Mouse (Mus musculus): Measurements from ENCODE around the gene Ccdc177.

Ccdc177 gene

GRCm38 (mm10) chr12:80785005-80785404 lies 24.5 kb upstream of the Ccdc177 start:
- DNase-seq (ENCODE audit: extremely low spot score, low spot score): no peak

- no peak for DNase-seq (ENCODE audit: extremely low spot score, low spot score)
Measured at GRCm38 (mm10) chr12:80783889-80784288, 23.4 kb upstream of the Ccdc177 start.

- DNase-seq (ENCODE audit: extremely low spot score, low spot score): no peak
Measured at GRCm38 (mm10) chr12:80782892-80783291, 22.4 kb upstream of the Ccdc177 start.

GRCm38 (mm10) chr12:80782190-80782589 lies 21.7 kb upstream of the Ccdc177 start:
- DNase-seq (ENCODE audit: extremely low spot score, low spot score): no peak

GRCm38 (mm10) chr12:80779760-80780159 lies 19.3 kb upstream of the Ccdc177 start:
- no peak for DNase-seq (ENCODE audit: extremely low spot score, low spot score)

GRCm38 (mm10) chr12:80778188-80778936 lies 17.9 kb upstream of the Ccdc177 start:
- DNase-seq (ENCODE audit: extremely low spot score, low spot score): no peak

GRCm38 (mm10) chr12:80776046-80776634 lies 15.7 kb upstream of the Ccdc177 start:
- DNase-seq (ENCODE audit: extremely low spot score, low spot score): no peak

- DNase-seq (ENCODE audit: extremely low spot score, low spot score): no peak
Measured at GRCm38 (mm10) chr12:80774786-80775185, 14.3 kb upstream of the Ccdc177 start.

- DNase-seq (ENCODE audit: extremely low spot score, low spot score): peak; percentile 91
Measured at GRCm38 (mm10) chr12:80769697-80770096, 9.2 kb upstream of the Ccdc177 start.

GRCm38 (mm10) chr12:80764116-80764515 lies 3.6 kb upstream of the Ccdc177 start:
- DNase-seq (ENCODE audit: extremely low spot score, low spot score): no peak

GRCm38 (mm10) chr12:80762982-80763381 lies 2.5 kb upstream of the Ccdc177 start:
- no peak for DNase-seq (ENCODE audit: extremely low spot score, low spot score)

- peak; percentile 81 for DNase-seq (ENCODE audit: extremely low spot score, low spot score)
Measured at GRCm38 (mm10) chr12:80759713-80760395, 633 bp downstream of the Ccdc177 start.

GRCm38 (mm10) chr12:80759387-80759712 lies 1.1 kb downstream of the Ccdc177 start:
- no peak for DNase-seq (ENCODE audit: extremely low spot score, low spot score)

GRCm38 (mm10) chr12:80758559-80759386 lies 1.7 kb downstream of the Ccdc177 start:
- DNase-seq (ENCODE audit: extremely low spot score, low spot score): peak; percentile 77

- peak; percentile 81 for DNase-seq (ENCODE audit: extremely low spot score, low spot score)
Measured at GRCm38 (mm10) chr12:80757751-80758558, 2.5 kb downstream of the Ccdc177 start.

- DNase-seq (ENCODE audit: extremely low spot score, low spot score): no peak
Measured at GRCm38 (mm10) chr12:80751556-80751955, 8.9 kb downstream of the Ccdc177 start.

- no peak for DNase-seq (ENCODE audit: extremely low spot score, low spot score)
Measured at GRCm38 (mm10) chr12:80746031-80746813, 14.3 kb downstream of the Ccdc177 start.

GRCm38 (mm10) chr12:80744614-80745013 lies 15.9 kb downstream of the Ccdc177 start:
- no peak for DNase-seq (ENCODE audit: extremely low spot score, low spot score)

- no peak for DNase-seq (ENCODE audit: extremely low spot score, low spot score)
Measured at GRCm38 (mm10) chr12:80739482-80739881, 21.0 kb downstream of the Ccdc177 start.

GRCm38 (mm10) chr12:80737283-80737600 lies 23.2 kb downstream of the Ccdc177 start:
- DNase-seq (ENCODE audit: extremely low spot score, low spot score): no peak
